Mouse (Mus musculus): ENCODE data around the gene Micu1.

Gene Micu1

DNA sequence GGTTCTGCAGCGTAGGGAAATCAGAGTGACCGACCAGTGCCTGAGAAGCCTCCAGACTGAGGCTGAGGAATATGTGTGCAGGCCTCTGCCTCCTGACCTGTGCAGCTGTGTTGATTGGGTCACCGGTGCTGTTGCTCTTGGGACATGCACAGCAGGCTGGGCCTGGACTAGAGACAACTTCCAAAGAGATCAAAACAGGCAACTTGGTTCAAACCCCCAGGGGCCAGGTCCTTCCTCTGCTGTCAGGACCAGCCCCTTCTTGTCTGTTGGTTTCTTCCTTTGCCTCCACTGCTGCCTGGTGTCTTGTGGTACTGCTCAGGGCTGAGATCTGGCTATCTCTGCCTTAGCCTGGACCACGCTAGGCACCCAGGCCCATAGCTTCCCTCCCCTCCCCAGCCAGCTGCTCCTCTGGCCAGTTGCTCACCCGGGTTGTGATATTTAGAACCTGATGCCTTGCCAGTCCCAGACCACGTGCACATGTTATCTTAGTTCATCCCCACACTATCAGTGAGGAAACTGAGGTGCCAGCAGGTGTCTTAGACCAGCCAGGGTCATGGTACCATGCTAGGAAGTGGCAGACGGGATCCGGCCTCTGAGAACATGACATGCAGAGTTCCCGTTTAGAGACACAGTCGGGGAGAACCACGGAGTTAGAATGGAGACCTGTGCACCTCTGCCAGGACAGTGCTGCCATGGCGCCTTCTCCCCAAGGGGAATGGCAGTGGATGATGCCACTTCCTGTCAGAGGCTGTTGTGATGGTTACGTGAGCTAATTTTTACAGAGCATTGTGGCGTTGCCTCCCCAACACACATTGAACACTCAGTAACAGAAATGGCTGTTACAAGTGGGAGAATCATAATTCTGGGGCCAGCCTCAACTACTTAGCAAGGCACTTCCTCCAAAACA, 183.2 kb downstream of the Micu1 start:
- DNase-seq (ENCODE audit: low spot score) = no peak

DNA sequence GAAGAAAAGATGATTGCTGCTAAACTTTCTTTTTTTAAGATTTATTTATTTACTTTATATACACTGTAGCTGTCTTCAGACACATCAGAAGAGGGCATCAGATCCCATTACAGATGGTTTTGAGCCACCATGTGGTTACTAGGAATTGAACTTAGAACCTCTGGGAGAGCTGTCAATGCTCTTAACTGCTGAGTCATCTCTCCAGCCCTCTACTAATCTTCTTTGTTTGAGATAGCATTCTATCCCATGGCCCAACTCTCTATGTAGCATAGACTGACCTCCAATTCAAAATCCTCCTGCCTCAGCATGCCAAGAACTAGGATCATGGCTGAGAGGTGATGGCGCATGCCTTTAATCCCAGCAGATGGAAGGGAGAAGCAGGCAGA, 183.8 kb downstream of the Micu1 start:
- no peak for DNase-seq (ENCODE audit: low spot score)

DNA sequence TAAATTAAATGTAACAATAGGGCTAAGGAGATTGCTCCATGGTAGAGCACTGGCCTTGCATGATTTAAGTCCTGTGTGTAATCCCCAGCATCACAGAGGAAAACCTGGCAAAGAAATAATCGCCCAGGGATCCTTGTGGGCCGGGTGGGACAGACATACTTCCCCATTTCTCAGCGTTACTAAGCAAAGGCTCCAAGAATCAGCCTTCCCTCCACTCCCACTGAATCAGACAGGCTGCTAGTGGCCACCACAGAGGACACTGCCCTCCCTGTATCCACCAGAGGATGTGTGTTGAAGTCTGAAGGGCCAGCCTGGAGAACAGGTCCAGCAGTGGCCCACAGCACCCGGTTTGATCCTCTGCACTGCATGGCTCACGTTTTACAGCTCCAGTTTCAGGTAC, 185.2 kb downstream of the Micu1 start:
- no peak for DNase-seq (ENCODE audit: low spot score)

DNA sequence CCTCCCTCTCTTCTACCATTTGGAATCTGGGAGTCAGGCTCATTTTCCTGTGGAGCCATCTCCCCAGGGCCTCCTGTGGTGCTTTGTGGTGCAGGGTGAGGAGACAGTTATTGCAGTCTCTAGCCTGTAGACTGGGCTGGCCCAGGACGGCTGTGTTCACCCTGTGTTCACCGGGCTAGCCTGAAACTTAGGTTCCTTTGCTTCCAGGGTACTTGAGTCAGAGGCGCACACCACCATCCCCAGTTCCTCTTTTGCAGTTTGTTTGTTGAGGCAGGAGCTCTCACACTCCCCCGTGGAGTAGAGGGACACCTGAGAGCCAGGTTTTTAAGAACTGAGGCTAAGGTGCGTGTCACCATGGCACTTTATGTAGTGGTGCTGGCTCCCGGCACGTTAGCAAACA, 187.1 kb downstream of the Micu1 start:
- DNase-seq (ENCODE audit: low spot score) = no peak

DNA sequence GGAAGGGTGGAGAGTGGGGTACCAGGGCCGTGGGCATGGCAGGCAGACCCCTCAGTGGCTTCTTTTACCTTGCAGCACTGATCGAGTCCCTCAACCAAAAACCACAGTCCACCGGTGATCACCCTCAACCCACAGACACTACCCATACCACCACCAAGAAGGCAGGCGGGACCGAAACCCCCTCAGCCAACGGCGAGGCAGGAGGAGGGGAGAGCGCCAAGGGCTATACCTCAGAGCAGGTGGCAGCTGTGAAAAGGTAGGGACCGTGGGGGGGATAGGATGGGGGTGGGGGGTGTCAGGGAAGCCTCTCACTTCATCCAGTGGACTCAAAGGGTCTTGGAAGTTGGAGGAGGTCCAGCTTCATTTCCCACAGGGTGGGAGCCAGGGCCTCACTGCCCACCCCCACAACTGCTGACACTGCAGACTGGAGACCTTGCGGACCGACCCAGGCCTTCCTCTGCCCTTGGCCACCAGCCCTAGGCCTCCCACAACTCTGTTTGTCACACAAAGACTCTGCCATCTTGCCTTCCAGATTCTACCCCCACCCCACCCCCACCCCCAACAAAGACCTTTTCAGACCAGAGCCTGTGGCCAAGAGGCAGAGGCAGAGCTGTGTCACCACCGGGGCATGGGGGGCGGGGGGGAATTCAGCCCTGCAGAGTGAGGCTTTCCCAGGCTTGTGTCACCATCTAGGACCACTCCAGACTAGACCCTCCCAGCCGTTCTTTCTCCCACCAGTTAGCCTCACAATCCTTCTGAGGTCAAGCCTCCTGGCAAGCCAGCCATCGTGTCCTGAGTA, 187.9 kb downstream of the Micu1 start:
- DNase-seq (ENCODE audit: low spot score) = no peak

DNA sequence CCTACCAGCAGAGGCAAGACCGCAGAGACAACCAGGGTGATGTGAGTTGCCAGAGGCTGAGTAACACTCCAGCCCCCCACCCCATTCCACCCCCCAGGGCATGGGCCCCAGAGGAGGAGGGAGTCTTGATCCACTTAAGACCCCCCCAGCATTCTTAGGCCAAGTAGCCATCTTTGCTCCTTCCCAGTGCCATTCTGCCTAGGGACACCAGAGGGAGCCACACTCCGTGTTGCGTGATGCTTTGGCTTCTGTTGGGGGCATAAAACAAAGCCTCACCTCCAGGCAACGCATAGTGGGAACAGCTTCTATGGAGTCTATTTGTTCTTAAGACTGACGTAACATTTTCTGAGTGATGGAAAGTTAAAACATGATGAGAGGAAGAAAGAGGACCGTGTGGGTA, 190.7 kb downstream of the Micu1 start:
- peak; percentile 85 for DNase-seq (ENCODE audit: low spot score)

DNA sequence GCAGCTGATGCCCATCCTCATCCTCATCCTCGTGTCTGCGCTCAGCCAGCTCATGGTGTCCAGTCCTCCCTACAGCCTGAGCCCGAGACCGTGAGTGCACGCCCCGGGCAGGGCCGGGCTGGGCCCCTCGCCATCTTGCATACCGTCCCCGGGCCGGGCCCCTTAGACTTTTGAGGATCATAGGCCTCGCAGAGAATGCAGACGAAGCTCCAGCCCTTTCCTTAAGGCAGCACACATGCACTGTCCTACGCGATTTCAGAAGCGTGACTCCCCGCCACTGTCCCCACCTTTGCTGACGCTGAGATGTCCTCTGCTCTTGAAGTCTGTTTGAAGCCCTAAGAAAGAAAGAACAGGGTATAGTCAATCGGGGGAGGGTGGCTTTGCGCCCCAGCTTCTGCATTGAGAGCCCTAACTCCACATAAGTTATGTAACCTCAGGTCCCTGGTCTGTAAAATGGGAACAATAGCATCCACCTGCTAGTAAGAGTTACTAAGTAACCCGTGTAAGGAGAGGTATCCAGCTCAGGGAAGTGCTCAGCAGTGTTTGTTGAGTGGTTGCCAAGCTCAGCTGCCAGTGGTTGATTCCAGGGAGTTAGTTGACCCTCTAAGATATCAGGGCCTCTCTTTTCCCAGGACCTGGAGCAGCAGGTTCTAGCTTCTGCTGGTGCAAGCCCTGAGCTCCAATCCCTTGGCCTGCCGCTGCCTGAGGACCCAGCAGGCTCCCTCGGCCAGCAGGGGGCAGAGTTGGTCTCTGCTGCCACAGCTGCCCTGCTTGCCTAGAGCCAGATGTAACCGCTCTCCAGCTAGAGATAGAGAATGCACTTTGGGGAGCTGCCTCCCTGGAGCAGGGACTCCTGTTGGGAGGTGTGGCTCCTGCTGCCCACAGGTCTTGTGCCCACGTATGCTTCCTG, 192.2 kb downstream of the Micu1 start:
- DNase-seq (ENCODE audit: low spot score) = peak; percentile 93

DNA sequence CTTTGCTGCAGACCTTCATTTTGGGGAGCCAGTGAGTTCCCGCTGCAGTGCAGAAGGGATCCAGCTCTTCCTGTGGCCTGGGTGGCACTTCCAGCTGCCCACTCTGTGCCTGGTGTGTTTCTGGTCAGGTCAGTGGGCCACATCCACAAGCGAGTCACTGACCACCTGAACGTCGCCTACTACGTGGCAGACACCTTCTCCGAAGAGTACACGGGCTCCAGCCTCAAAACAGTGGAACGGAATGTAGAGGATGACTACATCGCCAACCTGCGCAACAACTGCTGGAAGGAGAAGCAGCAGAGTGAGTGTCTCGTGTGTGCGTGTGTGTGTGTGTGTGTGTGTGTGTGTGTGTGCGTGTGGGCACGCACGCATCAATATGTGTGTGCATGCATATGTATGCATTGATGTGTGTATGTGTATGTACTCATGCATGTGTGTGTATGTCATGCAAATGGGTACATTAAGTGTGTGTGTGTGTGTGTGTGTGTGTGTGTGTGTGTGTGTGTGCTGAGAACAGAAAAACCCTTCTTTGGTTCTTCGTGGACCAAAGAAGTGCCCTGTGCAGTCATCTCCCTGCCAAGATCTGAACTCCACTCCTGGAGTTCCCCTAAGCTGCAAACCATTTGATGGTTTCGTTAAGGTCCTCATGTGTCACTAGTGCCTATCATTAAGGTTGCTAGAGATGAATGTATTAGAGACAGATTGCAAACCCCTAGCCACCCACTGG, 193.3 kb downstream of the Micu1 start:
- DNase-seq (ENCODE audit: low spot score) = no peak

DNA sequence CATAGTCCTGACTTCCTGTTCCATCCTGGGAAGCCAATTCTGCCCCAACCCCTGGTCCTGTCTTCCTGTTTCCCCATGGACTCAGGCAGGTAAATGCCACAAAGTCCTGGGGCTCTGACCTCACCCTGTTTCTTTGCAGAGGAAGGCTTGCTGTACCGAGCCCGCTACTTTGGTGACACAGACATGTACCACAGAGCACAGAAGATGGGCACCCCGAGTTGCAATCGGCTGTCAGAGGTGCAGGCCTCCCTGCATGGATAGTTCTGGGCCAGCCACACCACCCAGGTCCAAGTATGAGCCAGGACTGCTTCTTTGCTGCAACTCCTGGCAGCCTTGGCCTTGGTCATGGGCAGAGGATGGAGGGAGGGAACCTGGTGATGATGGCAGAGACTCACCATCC, 193.9 kb downstream of the Micu1 start:
- DNase-seq (ENCODE audit: low spot score) = no peak

DNA sequence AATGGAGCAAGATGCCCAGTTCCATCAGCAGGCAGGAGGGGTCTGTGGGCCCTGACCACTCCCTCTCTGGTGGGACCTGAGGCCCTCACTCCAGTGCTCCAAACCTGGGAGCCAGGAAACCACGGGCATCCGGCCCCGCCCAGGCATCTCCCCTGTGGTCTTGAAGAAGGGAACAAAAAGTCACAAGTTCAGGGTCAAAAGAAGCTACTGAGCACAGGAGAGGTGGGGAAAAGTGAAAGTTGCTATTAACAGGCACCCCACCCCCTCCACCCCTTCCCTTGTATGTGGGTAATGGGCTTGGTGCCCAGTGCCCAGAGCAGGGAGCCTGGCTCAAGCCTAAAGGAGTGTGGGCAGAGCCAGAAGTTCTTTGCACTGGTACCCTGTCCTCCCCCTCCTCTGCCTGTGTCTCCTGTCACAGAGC, 194.6 kb downstream of the Micu1 start:
- no peak for DNase-seq (ENCODE audit: low spot score)

DNA sequence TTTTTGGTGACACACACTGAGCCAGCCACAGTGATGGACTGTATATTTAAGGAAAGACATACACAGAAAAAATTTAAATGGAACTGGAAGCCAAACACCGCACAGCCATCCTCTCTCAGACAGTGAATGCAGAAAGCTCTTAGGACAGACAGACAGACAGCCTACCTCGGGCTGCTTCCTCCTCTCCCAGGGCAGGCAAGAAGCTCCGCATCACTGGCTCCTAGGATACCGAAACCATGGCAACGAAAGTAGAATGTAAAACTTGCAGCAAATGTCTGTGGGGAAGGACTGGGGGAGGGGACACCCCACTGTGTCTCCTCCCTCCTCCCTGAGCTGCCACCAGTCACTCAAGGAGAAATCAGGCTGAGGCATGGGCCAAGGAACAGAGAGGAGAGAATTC, 195.2 kb downstream of the Micu1 start:
- peak; percentile 77 for DNase-seq (ENCODE audit: low spot score)

DNA sequence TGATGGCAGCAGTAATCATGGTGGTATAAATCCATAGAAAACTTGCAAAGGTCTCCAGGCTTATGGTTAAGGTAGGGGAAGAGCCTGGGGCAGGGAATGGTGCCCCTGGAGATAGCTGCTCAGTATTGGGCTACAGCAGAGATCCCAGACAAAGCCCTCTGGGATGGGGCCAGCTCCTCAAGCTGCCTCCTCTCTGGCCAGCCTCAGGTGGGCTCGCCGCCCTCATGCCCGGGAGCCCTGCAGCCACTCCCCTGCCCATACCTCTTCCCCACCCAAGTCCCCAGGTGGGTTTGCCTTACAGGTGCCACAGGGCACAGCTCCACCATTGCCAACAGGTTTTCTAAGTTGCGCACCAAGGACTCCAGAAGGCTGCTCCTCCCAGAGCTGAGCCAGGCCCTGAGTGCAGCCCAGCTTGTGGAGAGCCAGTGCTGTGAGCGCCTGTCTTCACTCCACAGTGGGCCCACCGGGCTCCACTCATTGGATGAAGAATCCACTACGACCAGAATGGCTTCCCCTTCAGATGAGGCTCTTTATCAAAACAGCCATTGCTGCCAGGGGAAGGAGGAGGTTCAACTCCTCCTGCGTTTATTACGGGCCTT, 196.0 kb downstream of the Micu1 start:
- no peak for DNase-seq (ENCODE audit: low spot score)

DNA sequence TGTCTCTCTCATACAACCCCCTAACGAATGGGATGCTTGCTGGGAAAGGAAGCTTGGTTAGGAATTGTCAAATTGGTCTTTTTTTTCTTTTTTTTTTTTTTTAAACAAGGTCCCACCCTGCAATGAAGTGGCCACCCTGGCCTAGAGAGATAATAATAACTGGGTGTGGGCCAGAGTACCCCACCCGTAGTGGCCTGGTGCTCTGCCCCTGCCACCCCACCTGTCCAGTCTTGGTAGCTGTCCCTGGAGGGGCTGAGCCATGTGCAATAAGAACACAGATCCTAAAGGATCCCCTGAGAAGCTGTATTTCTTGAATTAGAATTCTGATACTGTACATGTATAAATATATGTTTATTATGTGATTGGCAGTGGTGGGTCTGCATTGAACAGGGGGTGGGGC, 196.7 kb downstream of the Micu1 start:
- DNase-seq (ENCODE audit: low spot score) = no peak

DNA sequence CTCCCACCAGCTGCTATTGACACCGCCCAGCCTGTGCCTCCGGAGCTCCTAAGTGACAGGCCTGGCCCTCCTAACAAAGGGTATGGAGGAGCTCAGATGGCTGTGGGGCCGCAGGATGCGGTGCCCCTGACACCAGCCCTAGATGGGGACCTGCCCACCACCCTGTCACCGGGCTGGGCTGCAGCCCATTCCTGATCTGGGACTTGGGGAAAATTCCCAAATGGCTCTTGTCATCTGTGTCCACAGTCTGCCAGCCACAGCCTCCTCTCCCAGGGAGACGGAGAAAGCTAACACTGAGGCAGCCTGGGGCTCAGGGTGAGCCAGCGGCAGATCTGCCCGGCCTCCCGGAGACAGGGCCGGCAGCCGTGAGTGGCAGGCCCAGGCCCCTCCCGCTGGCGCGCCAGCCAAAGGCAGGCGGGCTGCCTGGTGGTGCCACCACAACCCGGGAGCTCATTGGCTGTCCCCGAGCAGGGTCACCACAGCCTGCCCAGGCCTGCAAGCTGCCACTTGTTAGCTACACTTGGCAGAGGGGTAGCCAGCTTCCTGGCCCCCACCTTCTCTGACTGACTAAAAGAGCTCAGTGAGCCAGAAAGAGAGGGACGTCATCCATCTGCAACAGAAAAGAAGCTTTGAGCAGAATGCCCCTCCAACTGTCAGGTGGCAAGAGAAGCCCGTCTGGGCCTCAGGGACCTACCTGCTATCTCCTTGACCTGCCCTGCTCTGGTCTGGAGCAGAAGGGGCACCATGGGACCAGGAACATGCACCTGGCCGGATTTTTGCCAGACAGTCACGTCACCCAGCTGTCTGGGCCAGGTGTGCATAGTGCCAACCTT, 197.3 kb downstream of the Micu1 start:
- peak; percentile 91 for DNase-seq (ENCODE audit: low spot score)

DNA sequence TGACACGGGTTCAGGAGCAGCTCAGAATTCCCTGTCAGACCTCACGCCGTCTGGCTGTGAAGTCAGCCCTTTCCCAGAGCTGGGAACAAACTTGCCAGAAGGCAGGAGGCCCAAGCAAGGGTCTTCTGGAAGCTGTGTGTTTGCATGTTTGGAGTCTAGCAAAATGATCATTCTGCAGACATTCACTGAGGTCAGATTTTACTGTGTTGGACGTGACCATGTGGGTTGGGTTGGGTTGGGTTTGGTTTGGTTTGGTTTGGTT, 197.8 kb downstream of the Micu1 start:
- no peak for DNase-seq (ENCODE audit: low spot score)

DNA sequence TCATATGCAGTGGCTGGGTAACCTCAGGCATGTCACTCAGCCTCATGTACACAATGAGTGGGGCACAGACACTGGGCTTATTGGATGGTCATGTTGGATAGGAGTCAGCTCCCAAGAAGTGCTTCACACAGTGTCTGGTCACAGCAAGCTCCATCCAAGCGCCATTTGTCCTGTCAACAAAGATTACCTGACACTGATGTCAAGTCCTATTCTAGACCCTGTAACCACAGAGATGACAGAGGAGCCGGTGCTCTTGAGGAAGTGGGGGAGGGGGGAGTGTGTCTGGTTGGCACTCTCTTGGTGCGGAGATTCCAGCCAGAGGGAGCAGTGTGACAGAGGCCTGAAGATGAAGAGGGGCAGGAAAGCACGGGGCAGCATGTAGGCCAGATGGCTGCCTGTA, 198.7 kb downstream of the Micu1 start:
- peak; percentile 35 for DNase-seq (ENCODE audit: low spot score)

DNA sequence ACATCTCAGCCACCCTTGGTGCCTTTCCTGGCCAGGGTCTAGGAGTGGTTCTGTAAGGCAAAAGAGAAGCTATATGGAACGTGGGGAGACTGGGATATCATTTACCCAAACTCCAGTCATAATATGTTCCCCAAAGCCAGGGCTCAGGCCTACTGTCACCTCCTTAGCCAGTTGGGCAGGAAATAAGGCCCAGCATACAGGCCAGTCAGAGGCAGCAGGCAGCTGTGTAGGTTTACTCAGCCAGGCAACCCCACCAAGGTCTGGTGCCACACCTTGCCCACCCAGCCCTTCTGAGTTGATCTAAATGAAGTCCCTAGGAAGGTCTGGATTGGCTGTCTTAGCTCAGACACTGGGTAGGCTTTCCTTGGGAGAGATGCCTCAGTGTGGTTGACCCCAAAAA, 199.2 kb downstream of the Micu1 start:
- no peak for DNase-seq (ENCODE audit: low spot score)

DNA sequence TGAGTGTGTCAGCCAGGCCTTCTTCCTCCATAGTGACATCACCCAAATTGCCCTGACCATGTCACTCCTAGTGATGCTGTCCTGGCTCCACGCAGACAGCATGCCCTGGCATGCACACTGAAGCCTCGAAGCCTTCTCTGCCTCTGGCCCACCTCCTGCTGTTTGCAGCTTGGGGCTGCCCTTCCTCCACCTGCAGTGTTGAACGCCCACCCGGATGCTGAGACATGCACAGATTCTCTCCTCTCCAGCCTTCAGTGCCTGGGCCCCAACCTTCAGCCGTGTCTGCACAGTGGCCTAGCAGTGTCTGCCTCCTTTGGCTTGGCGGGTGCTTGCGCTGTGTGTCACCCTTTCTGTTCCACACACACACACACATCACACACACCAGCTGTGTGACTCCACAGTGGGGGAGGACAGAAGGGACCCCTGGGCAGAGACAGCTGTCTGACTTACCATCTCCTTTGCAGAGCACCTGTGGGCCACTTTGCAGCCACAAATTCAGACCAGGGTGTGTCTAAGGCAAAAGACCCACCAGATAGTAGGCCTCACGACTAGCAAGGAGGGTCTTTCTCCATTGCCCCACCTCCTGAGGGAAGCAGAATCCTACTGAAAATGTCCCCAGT, 199.8 kb downstream of the Micu1 start:
- no peak for DNase-seq (ENCODE audit: low spot score)

DNA sequence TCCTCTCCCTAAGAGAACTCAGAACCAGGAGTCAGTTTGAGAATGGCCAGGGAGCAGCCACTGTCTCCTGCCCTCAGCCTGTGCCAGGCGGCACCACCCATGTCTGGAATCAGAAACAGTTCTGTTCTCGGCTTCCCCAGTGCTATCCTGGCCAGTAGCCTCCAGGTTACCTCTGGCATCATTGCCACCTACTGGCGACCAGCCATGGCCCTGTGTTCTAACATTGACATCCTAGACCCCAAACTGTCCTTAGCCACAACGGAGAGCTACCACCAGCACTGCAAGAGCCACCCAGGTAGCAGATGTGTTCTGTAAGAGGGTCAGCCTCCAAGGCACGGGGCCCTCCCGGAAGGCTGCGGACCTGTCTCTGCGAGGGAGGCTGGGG, 200.3 kb downstream of the Micu1 start:
- DNase-seq (ENCODE audit: low spot score) = no peak

DNA sequence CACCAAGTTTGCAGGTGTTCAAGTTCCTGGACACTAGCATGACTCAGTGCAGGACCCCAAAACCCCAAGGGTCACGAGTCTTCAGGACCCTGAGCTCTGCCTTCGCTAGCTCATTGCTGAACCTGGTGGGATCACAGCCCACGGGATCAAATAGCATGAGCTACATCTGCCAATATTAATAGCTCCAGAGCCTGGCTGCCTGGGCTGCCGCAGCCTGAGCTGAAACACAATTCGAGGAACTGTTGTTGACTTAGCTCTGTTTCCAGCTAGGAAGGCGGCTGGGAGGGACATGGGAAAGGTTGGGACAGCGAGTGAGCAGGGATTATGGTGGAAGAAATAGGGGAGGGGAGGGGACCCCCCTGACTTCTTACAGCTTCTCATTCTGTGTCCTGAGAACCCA, 200.9 kb downstream of the Micu1 start:
- no peak for DNase-seq (ENCODE audit: low spot score)
